Mouse (Mus musculus) forebrain, embryonic 13.5 days (tissue): ENCODE measurements around the gene Cx3cr1. TPM values are rescaled to one million over a fixed set of nuclear protein-coding genes. Genes with fewer than 3 reads are reported as not detected.

Experiments
- ATAC-seq: fragments of 200-750 bp; cut with Nextera tagmentation; 2 replicates; pipeline ENCODE4 v1.8.0; 2017
- H3K27ac ChIP-seq: fragments of 300-500 bp; sonication (generic); 2 replicates; pipeline ENCODE4 v1.5.1; 2015; ENCODE audit warnings: inconsistent platforms, mild to moderate bottlenecking, moderate library complexity
- H3K27me3 ChIP-seq: fragments of 300-500 bp; sonication (generic); 2 replicates; pipeline ENCODE4 v1.6.1; 2015; ENCODE audit warnings: mild to moderate bottlenecking, inconsistent platforms
- H3K36me3 ChIP-seq: fragments of 300-500 bp; sonication (generic); 2 replicates; pipeline ENCODE4 v1.6.1; 2015; ENCODE audit warnings: mild to moderate bottlenecking, inconsistent platforms; ENCODE audit not compliant: poor library complexity, severe bottlenecking
- H3K4me1 ChIP-seq: fragments of 300-500 bp; sonication (generic); 2 replicates; pipeline ENCODE4 v1.6.1; 2015; ENCODE audit warnings: inconsistent platforms
- H3K4me2 ChIP-seq: fragments of 300-500 bp; sonication (generic); 2 replicates; pipeline ENCODE4 v1.6.1; 2015; ENCODE audit warnings: inconsistent platforms, mild to moderate bottlenecking, moderate library complexity
- H3K4me3 ChIP-seq: fragments of 300-500 bp; sonication (generic); 2 replicates; pipeline ENCODE4 v1.5.1; 2015; ENCODE audit warnings: mild to moderate bottlenecking, inconsistent platforms
- H3K9ac ChIP-seq: fragments of 300-500 bp; sonication (generic); 2 replicates; pipeline ENCODE4 v1.6.1; 2015; ENCODE audit warnings: mild to moderate bottlenecking, inconsistent platforms
- H3K9me3 ChIP-seq: fragments of 300-500 bp; sonication (generic); replicated peaks from 2 replicates; pipeline ENCODE4 v1.6.1; 2016; ENCODE audit warnings: inconsistent platforms
- WGBS: fragments of 180-500 bp; shearing (Covaris S2); methylation state at CpG from one replicate; pipeline ENCODE4 v1.1.7; 2015; 5-methylcytosine and 5-hydroxymethylcytosine counted together
- polyA plus RNA-seq: library from polyadenylated mRNA; unstranded; fragments of >200 nt; fragmentation: Nextera tagmentation; extraction: Ambion mirVana; gene quantifications from 2 replicates; pipeline ENCODE4 v1.2.1, GENCODE M21; 2015

The Cx3cr1 gene
- polyA plus RNA-seq, 1 experiment from 2014 or later = 5.0 TPM

DNA sequence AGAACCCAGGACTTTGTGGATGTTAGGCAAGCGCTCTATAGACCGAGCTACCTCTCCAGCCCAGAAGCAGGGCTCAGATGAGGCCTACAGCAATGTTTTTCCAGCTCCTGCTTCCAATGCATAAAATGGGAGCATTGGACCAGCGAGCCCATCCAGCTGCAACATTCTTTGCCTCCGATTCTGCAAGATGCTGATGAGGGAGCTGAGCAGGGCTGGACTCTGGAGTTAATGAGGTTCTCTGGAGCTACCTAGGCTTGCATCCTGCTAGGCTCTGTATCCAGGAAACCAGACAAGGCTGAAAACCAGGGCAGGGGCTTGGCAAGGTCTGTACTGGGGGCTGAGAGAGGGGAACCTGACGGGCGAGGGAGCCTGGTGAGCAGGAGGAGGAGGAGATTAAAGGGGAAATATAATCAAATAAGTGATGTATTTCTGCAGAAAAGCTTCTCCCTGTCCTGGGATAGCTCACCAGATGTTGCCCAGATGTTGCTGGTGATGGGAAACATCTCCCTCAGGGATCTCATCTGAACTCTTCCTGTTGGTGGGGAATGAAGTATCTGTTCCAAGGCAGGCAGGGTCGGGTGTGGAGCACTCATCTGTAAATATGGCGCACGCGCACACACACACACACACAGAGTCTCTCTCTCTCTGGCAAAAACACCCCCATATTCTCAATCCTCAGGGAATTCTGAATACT is 83.7 kb downstream of the Cx3cr1 start:
- no peaks in the 10 kb centered on the region for H3K9me3 ChIP-seq
- H3K9ac ChIP-seq = no peak overlapping the region
- H3K4me2 ChIP-seq = no peak overlapping the region
- H3K27me3 ChIP-seq = peaks cover 19% of the 10 kb centered on the region
- peaks cover 35% of the 10 kb centered on the region for H3K4me1 ChIP-seq
- H3K4me3 ChIP-seq = no peak overlapping the region
- H3K36me3 ChIP-seq = no peaks in the 10 kb centered on the region
- no peak overlapping the region for H3K27ac ChIP-seq
- 83% methylated on average over 10 of the region's 10 CpGs for WGBS
- no peak for ATAC-seq

DNA sequence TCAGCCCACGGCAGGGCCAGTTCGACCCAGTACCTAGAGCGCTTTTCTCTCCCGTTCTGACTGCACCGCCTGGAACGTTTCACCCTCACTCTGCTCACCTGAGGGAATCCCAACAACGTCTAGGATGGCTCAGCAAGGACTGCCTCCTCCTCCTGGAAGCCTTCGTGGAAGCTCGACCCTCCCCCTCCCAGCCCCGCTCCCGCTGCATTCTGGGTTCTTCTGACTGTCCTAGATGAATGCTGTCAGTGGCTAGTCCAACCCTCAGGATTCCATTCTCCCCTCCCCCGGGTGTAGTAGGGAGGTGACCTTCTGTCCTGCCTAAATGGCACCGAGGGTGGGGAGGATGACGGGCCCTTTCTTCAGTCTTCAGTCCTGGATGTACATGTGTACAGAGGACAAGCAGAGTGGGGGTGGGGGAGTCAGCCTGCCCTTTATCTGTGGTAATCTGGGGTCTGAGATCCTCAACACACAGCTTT is 85.1 kb downstream of the Cx3cr1 start, which contains the start of gene Csrnp1:
TSS of gene Csrnp1 (minus strand) at position 123 of the 476 bp plus-strand sequence.
- WGBS = 7% methylated on average over 14 of the region's 14 CpGs

DNA sequence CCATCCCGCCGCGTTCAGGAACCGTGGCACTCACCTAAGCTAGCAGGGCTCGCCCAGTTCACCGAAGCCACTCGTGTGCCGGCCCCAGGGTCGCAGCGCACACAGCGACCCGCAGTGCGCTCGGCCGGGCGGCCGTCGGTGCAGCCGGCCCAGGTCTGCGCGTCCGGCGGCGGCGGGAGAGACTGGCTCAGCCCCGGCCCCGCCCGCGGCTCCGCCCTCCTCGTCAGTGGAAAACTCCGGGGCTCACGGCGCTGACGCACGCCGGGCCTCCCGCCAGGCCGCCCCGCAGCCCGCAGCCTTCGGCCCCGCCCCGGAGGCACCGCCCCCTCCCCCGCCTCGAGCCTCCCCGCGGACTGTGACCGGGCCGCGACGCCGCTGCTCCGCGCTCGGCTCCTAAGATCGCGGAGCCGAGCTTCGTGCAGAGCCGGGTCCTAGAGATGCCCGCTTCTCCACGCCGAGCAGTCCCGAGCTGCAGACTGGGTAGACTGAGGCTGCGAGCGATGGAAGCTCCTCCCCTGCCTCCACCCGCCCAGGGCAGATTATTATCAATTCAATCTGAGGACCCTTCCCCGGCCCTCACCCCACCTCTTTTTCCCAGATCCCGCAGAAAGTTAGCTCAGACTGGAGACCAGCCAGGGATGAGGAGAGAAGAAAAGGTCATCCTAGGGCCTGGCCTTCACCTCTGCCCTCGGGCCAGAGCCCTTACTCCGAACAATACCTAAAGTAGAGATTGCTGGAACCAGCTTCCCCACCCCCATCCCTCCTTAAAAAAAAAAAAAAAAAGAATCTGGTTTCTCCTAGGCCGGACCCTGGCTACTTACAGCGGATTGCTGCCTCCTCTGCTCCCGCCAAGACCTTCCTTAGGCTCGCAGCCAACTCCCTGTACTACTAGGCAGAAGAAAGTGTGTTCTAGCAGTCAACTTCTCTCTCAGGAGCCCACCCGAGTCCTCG is 85.8 kb downstream of the Cx3cr1 start:
- H3K4me1 ChIP-seq = peaks cover 46% of the 10 kb centered on the region
- H3K27me3 ChIP-seq = peaks cover 19% of the 10 kb centered on the region
- peak overlapping the region; percentile 71 for H3K9ac ChIP-seq
- H3K4me2 ChIP-seq = peak overlapping the region; percentile 90
- no peaks in the 10 kb centered on the region for H3K9me3 ChIP-seq
- no peak overlapping the region for H3K27ac ChIP-seq
- ATAC-seq = peak; percentile 81
- H3K4me3 ChIP-seq = peak overlapping the region; percentile 58
- no peaks in the 10 kb centered on the region for H3K36me3 ChIP-seq
- 1% methylated on average over 52 of the region's 79 CpGs for WGBS

More for the DNA sequence above, 85.1 kb downstream of the Cx3cr1 start, which contains the start of gene Csrnp1:
- no peak for ATAC-seq
- Histone ChIP-seq H3K36me3 (no peaks in the 10 kb centered on the region), H3K27me3 (peaks cover 19% of the 10 kb centered on the region), H3K4me1 (peaks cover 41% of the 10 kb centered on the region), H3K4me2 (peak within 1 kb of the TSS; percentile 90), H3K9ac (peak within 1 kb of the TSS; percentile 71), H3K4me3 (peak within 1 kb of the TSS; percentile 58), H3K9me3 (no peaks in the 10 kb centered on the region), H3K27ac (no peak within 1 kb of the TSS)

DNA sequence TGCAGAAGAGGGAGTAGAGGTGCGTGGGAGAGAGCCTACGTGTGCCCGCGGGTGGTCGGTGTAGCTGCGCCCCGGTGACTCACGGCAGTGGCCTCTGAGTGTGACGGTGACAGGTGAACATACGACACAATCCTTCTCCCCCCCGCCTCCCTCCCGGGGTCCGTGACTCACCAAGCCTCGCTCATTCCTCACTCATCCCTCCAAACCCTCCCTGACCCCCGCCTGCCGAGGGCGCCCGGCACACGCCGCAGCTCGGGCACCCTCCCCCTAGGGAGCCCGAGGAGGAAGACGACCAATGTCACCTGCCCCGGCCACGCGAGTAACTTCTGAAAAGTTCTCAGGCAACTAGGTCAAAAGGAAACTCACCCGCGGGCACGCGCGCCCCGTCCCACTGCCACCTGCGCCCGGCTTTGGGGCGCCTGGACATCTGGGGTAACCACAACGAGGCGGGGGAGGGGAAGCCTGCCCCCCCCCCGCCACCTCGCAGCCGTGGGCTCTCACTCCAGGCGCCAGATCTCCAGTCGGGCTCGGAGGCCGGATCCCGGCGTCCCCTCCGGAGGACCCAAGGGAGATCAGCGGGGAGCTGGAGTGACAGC is 86.6 kb downstream of the Cx3cr1 start:
- peak; percentile 16; the same call in 1 of the 2 replicates for ATAC-seq
- Histone ChIP-seq H3K9me3 (no peaks in the 10 kb centered on the region), H3K27ac (no peak overlapping the region), H3K4me1 (peaks cover 55% of the 10 kb centered on the region), H3K27me3 (peaks cover 19% of the 10 kb centered on the region), H3K36me3 (no peaks in the 10 kb centered on the region), H3K4me2 (peak overlapping the region; percentile 90), H3K9ac (peak overlapping the region; percentile 71), H3K4me3 (peak overlapping the region; percentile 58)
- WGBS = 0% methylated on average over 45 of the region's 48 CpGs

DNA sequence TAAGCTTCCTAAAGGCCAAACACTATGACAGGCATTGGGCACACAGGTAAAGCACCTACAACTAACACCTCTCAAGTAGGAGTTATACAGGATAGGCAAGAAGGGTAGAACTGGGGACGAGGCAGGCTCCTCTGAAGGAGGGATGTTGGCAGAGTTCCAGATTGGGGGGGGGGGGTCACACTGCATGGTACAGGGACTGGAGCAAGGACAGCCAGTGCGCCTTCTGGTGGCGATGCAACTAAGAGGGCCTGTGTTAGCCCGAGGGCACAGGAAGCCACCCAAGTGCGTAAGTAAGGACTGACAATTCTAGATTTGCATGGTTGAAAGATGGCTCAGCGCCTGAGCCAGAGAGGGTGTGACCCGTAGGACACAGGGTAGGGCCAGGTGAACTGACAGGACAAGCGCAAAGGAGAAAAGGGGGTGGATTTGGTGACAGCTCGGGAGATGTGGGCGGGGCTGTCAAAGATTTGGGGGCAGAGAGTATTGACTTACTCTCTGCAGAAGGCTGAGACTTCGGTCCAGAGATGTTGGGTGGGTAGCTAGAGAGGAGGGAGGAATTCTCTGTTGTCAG is 87.4 kb downstream of the Cx3cr1 start:
- peak; percentile 34 for ATAC-seq
- WGBS = 4% methylated on average over 11 of the region's 11 CpGs
- H3K4me1 ChIP-seq = peaks cover 62% of the 10 kb centered on the region

DNA sequence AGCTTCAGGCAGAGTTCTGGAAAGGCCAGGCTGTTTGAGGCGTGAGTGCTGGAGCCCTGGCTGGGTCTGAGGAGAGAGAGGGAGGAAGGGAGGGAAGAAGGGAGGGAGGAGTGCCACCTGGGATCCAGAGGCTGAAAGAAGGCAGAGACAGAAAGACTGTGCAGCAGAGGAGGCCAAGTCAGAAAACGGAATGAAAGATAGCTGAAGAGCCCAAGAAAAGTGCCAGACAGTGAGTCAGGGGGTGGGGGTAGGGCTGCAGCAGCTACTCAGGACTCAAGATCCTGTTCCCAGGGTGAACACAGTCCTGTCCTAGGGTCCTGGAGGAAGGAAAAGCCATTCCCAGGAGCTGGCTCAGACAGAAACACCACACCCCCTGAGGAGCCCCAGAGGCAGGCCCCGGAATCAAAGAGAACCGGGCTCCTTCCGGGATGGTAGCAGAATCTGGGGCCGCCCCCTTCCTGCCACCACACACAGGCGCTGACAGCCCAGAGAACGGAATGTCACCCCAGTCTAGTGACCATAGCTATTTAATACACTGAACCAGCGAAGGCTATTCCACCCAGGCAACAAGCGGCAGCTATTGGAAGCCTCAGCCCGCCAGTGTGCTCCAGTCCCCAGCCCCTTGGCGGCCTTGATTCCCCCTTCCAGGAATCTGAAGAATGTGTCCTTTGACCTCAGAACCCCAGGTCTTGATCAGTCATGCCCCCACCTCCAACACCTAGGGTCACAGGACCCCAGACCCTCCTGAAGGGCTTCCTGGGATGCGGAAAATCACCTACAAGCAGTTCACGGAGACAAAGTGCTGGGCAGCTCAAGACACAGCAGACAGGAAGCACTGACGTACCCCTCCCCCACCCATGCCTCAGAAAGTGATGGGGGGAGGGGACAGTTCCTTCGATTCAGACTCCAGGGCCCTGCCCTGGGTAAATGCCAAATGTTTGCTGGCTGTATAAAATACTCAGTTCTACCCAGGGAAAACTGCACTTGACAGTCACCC is 88.2 kb downstream of the Cx3cr1 start:
- ATAC-seq = no peak
- H3K4me2 ChIP-seq = peak overlapping the region; percentile 90

More for the DNA sequence above, 87.4 kb downstream of the Cx3cr1 start:
- Histone ChIP-seq H3K9me3 (no peaks in the 10 kb centered on the region), H3K4me2 (peak overlapping the region; percentile 90), H3K4me3 (peak overlapping the region; percentile 58), H3K9ac (peak overlapping the region; percentile 71), H3K36me3 (no peaks in the 10 kb centered on the region), H3K27ac (no peak overlapping the region), H3K27me3 (peaks cover 19% of the 10 kb centered on the region)

DNA sequence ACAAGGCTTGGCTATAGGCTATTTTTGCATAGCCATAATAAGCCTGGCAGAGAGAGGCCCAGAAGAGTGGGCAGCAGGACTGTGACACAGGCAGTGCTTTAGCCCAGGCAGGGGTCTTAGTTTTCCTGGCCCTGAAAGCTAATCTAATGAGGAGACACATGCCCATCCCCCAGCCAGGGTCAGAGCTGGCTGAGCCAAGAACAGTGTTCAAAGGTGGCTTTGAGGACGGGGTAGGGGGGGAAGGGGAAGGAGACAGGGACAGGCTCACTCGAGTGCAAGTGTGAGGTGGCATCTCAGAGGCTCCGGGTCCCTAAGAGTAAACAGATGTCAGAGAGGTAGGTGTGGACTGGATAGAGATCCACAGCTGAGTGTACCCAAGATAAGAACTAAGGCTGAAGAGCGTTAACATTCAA is 88.9 kb downstream of the Cx3cr1 start:
- Histone ChIP-seq H3K27ac (peak overlapping the region; percentile 65), H3K9ac (peak overlapping the region; percentile 45; the same call in 1 of the 2 replicates)

More for the DNA sequence above, 88.2 kb downstream of the Cx3cr1 start:
- H3K9ac ChIP-seq = peak overlapping the region; percentile 45; the same call in 1 of the 2 replicates
- peaks cover 19% of the 10 kb centered on the region for H3K27me3 ChIP-seq
- H3K4me1 ChIP-seq = peaks cover 65% of the 10 kb centered on the region
- H3K27ac ChIP-seq = peak overlapping the region; percentile 65
- H3K4me3 ChIP-seq = peak overlapping the region; percentile 17; the same call in 1 of the 2 replicates
- WGBS = 3% methylated on average over 16 of the region's 16 CpGs
- no peaks in the 10 kb centered on the region for H3K9me3 ChIP-seq
- H3K36me3 ChIP-seq = no peaks in the 10 kb centered on the region

DNA sequence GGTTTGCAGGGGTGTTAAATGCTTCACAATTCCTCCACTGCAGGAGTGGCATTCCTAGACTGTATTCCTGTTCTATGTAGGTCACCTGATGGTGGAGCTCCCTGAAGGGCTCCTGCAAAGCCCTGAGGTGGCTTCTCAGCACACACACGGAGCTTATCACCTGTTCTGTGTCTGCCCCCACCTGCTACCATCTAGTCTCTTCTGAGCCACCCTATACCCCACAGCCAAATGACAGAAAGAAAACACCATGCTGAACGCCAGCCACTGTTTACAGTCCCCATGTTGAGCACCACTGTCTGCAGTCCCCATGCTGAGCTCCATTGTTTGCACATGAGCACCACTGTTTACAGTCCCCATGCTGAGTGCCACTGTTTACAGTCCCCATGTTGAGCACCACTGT is 89.9 kb downstream of the Cx3cr1 start:
- Histone ChIP-seq H3K4me3 (no peak overlapping the region), H3K9me3 (no peaks in the 10 kb centered on the region), H3K9ac (no peak overlapping the region), H3K36me3 (no peaks in the 10 kb centered on the region), H3K27ac (no peak overlapping the region), H3K4me1 (peaks cover 65% of the 10 kb centered on the region), H3K4me2 (no peak overlapping the region), H3K27me3 (peaks cover 15% of the 10 kb centered on the region)
- ATAC-seq = no peak
- 65% methylated on average over 2 of the region's 2 CpGs for WGBS

More for the DNA sequence above, 88.9 kb downstream of the Cx3cr1 start:
- WGBS = 4% methylated on average over 4 of the region's 4 CpGs
- peaks cover 65% of the 10 kb centered on the region for H3K4me1 ChIP-seq
- no peaks in the 10 kb centered on the region for H3K9me3 ChIP-seq
- no peak overlapping the region for H3K4me3 ChIP-seq
- no peaks in the 10 kb centered on the region for H3K36me3 ChIP-seq
- H3K4me2 ChIP-seq = peak overlapping the region; percentile 90
- H3K27me3 ChIP-seq = peaks cover 19% of the 10 kb centered on the region
- no peak for ATAC-seq

DNA sequence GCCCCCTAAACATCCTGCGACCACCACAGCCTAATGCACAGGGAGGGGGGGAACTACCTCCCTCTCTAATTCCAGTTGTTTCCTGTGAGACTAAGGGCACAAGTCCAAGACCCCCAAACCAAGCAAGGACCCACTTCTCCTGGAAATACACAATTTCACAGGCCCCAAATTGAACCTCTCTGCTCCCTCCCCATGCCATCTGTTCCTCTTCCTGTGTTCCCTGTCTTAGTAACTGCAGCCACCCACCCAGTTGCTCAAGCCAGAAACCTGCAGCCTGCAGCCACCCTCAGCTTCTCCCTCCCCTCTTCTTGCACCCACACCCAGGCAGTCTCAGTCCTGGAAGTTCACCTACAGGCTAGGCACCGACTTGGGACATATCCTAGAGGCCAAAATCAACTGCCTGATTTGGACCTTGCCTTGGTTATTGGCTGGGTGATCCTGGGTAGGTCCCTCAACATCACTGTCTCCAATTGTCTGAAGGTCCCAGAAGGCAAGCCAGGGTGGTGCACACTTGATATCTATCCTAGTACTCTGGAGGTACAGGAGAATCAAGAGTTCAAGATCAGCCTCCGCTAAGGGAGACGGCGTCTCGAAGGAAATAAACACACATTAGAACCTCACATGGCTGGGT is 90.8 kb downstream of the Cx3cr1 start:
- Histone ChIP-seq H3K36me3 (0 out of 2 replicates have a peak, but pooled peaks cover 2% of the 10 kb centered on the region), H3K27me3 (peaks cover 11% of the 10 kb centered on the region), H3K4me2 (no peak overlapping the region), H3K27ac (no peak overlapping the region), H3K9me3 (no peaks in the 10 kb centered on the region), H3K9ac (no peak overlapping the region), H3K4me3 (no peak overlapping the region), H3K4me1 (peaks cover 57% of the 10 kb centered on the region)
- 90% methylated on average over 6 of the region's 6 CpGs for WGBS
- no peak for ATAC-seq

DNA sequence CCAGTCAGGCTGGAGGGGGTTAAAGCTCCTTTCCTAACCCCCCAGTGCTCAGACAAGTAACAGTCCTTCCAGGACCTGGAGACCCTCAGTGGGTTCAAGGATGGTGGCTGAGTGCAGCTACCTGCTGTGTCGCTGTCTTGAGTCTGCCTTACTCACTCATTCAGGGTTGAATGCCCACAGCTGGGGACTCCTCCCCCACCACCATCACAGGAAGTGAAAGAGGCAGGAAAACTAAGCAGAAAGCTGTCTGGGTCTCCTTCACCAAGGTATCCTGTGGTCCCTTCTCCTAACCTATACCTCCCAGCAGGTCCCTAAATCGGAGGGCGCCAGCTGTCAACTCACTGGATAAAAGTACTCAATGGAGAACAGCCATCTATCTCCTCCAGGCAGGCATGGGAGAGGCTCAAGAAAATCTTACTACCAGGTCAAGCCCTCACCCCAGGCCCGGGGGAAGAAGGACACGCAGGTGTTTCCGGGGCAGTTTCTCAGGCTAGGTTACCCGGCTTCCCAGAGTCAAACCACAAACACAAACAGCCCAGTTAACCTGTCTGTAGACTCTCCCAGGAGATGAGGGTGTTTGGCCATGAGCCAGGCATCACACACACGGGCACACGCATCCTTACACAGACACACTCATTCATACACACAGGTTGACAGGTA is 91.4 kb downstream of the Cx3cr1 start:
- peaks cover 53% of the 10 kb centered on the region for H3K4me1 ChIP-seq
- no peak for ATAC-seq
- H3K4me3 ChIP-seq = no peak overlapping the region
- no peak overlapping the region for H3K27ac ChIP-seq
- H3K27me3 ChIP-seq = peaks cover 9% of the 10 kb centered on the region
- H3K4me2 ChIP-seq = no peak overlapping the region
- 0 out of 2 replicates have a peak, but pooled peaks cover 6% of the 10 kb centered on the region for H3K36me3 ChIP-seq
- H3K9me3 ChIP-seq = no peaks in the 10 kb centered on the region
- no peak overlapping the region; the same call in 1 of the 2 replicates for H3K9ac ChIP-seq
- WGBS = 53% methylated on average over 9 of the region's 9 CpGs
